Mouse (Mus musculus) brain, embryonic 18.5 days (tissue): Measurements from ENCODE around the gene Drosha.

ENCODE experiments used
- DNase-seq: peaks from one replicate; pipeline ENCODE4 v3.0.0-alpha.2; 2012; ENCODE audit warnings: low read depth, low spot score

Drosha gene

DNA sequence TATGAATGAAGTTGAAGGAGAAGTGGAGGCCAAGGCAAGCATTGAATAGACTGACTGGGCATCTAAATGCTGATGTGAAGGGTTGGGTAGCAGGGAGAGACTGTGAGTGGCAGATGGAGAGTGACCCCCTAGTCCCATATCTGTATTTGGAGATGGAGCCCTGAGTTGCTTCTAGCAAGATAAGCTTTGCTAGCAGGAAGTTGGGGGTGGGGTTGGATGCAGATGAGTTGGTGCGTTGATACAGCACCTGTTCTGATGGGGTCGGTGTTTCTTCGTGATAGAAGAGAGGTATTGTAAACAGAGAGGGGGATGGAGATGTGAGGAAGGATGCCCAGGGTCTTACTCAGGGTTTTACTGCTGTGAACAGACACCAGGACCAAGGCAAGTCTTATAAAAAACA, 5.3 kb downstream of the Drosha start:
- no peak for DNase-seq

DNA sequence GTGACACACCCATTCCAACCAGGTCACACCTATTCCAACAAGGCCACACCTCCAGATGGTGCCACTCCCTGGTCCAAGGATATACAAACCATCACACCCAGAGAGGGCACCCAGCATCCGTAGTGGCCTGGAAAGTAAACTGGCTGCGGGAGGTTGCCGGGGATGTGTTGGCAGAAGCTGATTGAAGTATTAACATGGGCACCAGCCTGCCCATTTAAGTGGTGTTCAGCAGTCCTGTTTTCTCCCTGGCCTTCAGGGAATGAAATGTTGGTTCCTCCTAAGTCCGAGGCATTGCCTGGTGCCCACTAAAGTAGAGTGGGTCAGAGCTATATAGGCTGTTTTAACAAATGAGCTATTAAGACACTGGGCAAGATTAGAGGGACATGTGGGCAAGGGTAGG, 8.0 kb downstream of the Drosha start:
- DNase-seq: no peak

DNA sequence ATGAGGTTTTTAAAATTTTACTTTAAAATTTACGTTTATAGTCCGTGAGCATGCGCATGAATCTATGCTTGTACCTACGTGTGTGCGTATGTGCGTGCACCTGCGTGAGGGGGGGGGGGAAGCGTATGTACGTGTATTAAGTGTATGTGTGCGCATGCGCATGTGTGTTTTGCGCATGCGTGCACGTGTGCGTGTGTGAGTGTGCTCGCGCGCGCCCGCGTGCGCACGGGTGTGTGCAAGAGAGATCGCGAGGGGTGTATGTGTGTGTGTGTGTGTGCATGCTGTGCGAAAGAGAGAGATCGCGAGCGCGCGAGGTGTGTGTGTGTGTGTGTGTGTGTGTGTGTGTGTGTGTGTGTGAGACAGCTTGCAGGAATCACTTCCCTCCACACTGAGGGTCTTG, 8.8 kb downstream of the Drosha start:
- DNase-seq: no peak

DNA sequence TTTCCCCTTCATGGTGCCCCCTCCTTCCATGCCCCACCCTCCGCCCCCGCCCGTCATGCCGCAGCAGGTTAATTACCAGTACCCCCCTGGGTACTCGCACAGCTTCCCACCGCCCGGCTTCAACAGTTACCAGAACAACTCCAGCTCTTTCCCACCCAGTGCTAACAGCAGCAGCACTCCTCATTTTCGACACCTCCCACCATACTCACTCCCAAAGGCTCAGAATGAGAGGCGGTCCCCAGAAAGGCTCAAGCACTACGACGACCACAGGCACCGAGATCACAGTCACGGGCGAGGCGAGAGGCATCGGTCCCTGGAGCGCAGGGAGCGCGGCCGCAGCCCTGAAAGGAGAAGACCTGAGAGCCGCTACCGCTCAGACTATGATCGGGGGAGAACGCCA, 9.6 kb downstream of the Drosha start:
- DNase-seq: no peak

DNA sequence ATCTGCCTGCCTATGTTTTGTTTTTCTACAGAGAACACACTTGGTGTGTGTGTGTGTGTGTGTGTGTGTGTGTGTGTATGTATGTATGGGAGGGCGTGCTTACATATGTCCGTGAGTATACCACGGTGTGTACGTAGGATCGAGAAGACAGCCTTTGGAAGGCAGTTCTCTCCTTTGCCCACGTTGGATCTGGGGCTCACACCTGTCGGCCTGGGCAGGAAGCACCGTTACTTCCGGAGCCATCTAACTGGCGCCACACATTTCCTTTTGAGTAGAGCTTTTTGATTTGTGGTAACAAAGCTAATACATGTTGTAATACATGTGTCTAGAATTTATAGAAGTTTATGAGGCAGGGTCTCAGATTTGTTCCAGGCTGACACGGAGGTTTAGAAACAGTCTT, 16.1 kb downstream of the Drosha start:
- DNase-seq: no peak

DNA sequence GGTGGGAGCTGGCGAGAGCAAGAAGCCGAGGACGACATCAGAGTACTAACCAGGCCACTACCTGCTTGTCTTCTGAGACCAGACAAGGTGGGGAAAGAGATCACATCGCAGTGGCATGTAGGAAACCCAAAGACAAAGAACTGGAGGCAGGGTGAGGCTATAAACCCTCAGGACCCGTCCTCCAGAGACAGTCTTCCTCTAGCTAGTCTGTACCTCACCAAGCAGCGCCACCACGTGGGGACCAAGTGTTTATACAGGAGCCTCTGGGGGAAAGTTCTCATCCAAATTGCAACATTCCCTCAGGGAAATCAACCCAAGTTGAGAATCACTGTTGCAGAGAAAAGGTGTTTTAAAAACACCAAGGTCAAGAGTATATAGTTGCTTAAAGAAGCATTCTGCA, 18.2 kb downstream of the Drosha start:
- no peak for DNase-seq

DNA sequence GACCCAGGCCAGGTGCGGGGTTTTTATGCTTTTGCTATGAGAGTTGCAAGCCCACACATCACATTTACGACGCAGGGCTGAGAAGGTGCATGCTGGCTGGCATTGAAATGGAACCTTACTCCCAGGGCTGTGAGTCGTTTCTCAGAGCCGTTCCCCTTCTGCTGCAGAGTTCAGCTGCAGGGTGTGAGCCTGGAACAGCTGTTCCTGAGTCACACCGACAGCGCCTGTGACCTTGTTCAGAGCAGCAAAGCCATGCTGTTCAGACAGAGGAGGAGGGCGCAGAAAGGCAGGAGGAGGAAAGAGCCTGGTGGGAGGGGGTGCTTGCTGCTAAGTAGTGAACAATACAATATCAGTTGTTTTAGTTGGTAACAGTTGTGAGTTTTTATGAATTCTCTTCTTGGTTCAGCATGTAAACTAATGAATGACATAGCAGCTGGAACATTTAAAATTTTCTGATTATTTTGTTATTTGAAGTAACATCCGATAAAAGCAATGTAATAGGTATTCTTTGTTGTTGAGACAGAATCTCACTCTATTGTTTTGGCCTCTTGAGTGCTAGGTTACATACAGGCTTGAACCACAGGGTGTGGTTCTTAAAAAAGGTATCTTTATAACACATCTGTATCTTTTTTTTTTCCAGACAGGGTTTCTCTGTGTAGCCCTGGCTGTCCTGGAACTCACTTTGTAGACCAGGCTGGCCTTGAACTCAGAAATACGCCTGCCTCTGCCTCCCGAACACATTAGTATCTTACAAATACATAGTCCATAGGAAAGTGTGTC, 23.8 kb downstream of the Drosha start:
- DNase-seq: no peak

DNA sequence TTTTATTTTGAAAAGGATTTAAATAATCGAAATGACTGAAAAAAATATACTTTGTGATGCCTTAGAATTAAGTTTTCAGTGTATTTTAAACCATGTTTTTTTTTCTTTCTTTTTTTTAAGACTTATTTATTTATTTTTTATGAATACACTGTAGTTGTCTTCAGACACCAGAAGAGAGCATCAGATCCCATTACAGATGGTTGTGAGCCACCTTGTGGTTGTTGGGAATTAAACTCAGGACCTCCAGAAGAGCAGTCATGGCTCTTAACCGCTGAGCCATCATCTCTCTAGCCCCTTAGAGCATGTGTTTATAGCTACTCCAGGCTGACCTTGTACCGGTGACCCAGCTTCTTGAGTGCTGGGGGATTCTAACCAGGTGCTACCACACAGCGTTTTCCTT, 24.8 kb downstream of the Drosha start:
- DNase-seq: no peak

DNA sequence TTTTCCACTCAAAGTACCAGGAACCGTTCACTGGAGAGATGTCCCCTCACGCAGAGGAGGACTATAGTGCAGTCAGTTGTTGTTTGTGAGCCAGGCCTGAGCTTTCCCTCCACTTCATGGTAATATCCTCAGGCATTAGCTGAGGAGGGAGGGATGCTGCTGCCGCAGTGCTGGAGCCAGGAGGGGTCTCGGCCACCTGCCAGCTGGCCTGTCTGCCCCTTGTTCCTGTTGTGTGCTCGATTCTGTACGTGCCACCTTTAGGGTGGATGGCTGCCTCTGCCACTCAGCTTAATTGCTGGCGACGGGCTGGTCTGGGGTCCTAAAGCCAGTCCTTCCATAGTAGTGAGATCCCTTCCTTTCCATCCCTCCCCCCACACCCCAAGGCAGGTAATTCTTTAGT, 28.9 kb downstream of the Drosha start:
- no peak for DNase-seq

DNA sequence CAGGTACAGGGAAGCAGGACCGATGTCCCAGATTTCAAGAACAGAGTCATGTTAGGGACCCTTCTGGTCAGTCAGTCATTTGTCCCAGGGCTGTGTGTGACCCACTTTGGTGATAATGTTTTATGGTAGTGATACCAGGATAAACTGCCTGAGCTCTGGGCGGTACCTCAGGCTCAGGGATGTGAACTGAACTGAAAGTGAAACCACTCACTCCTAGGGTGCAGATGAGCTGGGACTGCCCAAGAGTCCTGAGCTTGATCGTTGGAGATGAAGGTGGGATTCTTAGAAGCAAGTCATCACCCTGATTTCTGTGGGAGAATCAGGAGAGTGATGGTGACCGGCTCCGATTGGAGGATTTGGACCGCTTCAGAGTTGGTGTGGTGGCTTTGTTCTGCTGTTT, 32.2 kb downstream of the Drosha start:
- no peak for DNase-seq

DNA sequence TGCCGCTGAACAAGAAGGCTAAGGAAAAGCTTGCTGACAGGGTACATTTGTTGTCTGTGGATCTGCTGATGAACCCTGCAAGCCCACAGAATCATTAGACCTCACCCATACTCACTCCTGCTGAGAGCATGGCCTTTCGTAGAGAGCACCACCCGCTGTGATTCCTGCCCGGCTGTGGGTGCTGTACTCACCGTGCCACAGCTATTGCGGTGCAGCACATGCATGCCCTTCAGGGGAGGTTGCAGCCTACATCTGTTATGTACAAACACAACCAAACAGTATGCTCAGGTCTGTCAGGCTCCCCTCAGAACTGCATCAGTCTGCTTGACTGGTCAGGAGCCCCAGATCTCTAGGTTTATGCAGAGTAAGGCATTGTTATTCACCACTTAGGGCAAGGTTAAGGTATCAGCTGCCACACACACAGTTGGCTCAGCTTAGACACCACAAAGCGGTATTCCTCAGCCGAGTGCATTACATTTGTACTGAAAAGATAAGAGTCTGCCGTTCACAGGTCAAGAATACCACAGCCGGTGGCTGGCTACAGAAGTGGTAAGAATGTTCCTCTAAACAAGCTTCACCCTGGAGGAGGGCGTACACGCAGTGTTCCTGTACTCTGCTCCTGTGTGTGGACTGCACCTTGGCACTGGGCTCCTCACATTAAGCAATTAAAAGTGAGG, 33.4 kb downstream of the Drosha start:
- DNase-seq: no peak

DNA sequence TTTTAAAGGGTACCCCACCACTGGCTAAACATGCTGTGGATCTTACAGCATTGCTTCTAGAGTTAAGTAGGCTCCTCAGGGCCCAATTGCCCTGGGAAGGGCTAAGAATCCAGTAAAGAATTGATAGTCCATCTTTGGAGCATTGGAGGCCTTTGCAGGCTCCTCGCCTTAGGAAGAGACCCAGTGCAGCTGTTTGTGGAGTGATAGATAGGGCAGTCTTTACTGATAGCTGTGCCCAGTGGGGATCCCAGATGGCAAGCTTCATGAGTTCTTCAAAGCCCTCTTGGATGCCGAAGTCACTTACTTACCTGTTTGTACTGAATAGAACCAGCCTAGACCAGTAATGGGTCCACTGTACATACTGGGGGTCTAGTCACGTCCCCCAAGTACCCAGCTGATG, 34.0 kb downstream of the Drosha start:
- no peak for DNase-seq

DNA sequence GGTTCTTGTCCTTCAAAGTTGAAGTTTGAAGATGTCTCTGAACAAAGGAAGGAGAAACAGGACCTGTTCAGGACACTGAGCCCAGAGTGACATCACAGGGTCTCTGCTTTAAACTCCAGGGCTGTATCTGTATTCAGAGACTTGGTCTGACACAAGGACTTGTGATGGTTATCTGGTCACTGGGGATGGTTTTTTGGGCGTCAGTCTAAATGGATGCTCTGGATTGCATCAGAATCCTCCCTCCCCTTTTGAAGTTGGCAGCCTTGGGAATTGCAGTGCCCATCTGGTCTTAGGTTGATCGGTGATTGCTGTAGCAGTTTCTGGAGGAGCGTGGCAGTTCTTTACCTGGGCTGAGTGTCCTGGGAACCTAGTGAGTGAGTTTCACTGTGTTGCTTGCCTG, 37.4 kb downstream of the Drosha start:
- no peak for DNase-seq

DNA sequence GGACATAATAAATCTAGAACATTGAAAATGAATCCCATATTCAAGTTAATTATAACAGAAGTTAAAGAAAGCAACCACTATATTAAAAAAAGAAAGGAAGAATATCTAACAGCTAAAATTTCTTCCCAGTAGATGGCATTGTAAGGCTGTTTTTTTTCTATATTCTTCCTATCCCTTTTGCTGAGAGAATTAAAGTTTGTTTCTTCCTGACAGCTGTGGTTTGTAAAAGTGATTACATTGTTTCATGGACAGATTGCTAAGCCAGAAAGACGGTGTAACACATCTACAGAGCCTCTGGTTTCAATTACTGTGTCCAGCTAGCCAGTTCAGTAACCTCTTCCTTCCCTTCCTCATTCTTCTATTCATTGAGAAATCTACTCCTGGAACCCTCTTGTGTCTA, 39.1 kb downstream of the Drosha start:
- DNase-seq: no peak

DNA sequence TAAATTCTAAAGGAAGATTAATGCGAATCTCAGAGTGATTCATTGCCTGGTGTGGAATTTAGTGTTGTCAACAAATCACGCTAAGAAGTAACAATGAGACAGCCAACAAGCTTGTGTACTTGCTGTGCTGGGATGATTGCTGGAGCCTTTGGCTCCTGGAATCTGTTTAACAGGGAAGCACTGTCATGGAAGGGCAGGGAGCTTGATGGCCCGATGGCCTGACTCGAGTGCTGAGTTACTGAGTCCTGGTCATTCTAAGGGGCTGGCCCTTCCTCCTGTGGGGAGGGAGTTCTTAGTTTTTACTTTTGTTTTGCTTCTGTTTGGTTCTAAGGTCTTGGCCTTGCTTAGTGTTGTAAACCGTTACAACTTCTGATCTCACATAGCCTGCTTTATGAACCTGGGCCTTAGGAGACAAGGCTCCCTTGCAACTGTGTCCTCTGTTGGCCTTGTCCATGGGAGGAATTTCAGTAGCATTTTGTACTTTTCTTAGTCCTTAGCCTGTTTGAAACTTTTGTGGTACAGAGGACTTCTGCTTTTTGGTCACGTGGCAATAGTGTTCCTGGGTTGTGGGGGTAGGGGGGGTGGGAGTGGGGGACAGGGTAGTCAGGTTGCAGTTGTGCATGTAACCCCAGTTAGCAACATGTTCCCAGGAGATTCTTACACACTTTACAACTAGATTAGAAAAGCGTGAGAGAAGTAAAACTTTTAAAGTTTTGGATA, 41.1 kb downstream of the Drosha start:
- no peak for DNase-seq

DNA sequence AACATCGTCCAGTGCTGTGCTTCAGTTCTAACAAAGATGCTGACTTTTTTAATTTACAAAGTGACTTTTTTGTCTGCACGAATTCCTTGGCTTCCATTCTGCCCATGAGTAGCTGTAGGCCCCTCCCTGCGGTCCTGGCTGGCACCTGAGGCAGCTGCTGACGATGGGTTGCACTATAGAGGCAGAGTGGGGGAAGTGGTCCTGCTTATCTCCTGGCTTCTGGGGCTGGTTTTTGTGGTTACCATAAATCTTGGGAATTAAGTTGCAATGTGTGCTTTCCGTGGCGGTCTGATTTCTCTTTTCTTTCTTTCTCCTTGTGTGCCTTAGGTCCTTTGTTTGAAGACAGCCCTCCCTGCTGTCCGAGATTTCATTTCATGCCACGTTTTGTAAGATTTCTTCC, 42.7 kb downstream of the Drosha start:
- DNase-seq: no peak

DNA sequence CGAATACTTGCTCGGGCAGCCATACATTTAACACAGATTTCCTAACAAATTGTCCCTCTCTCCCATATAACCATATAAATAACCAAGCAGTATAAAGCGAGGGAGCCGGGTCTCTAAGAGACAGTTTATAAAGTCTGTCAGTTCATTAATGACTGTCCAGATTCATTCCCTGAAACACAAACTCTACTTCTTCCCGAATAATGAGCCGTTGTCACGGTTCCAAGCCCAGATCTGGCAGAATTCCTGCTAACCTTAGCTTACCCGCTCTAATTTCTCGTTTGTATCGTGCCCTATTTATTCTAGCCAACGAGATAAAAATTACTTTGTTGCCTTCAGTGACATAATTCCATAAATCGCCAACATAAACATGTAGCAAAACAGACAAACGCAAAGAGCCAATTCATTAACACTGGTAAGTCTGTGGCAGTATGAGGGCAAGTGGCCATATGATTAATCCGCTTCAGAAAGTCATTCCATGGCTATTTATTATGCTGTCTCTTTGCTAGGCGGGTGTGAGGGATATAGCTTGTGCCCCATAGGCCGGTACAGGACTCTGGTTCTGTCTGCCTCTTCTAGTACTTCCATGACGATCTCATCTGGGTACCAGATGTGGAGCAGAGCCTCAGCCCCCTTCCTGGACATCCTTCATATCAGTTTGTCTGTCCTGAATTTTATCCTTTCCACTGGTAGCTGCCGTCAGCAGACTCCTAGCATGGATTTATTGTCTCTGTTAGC, 51.0 kb downstream of the Drosha start:
- DNase-seq: no peak

DNA sequence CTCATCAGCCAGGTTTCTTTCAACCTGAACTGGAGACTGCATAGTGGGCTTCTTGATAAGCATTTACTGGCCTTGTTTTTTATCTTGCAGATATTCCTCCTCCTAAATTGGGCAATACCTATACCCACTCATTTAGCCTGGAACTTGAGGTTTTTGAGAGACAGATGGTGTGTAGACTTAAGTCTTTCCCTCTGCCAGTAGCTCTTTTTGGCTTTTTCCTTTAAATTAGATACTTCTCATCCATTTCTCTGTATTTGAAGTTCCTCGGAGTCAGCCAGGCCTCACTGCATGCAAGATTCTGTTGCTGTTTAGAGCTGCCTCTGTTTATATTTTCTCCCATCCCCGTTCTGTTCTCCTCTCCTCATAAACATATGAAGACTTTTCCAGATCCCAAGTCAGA, 51.7 kb downstream of the Drosha start:
- no peak for DNase-seq

DNA sequence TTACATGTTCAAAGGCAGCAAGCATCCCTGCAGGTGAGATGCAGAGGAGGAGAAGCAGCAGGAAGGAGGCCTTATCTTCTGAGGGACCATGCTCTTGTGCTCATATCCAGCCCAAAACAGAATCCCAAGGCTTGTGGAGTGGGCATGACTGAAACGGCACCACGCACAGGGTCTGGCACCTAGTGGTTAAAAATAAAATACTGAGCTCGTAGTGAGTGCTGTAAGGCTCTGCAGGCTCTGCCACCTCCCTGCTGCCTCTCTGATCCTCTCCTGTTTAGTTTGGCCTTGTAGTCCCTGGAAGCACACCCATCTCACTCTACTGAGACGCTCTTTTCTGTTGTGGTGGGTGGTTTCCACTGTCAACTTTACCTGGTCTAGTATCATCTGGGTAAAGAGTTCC, 52.3 kb downstream of the Drosha start:
- no peak for DNase-seq

DNA sequence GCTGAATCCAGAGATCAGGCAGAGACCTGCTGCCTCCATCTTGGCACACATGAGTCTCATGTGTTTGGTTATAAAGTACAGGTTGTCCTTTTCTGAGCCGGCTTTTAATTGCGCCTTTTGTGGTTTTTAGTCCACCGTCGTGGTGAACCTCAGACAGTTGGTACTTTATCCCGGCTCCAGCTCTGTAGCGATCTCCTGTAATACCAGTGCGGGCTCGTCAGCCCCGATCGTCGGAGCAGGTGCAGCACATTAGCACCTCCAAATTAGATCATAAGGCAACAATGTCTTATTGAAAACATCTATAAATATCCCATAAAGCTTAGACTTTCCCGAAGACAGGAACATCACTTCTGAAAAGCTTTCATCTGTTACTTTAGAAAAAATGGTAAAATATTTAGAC, 53.3 kb downstream of the Drosha start:
- DNase-seq: no peak

DNA sequence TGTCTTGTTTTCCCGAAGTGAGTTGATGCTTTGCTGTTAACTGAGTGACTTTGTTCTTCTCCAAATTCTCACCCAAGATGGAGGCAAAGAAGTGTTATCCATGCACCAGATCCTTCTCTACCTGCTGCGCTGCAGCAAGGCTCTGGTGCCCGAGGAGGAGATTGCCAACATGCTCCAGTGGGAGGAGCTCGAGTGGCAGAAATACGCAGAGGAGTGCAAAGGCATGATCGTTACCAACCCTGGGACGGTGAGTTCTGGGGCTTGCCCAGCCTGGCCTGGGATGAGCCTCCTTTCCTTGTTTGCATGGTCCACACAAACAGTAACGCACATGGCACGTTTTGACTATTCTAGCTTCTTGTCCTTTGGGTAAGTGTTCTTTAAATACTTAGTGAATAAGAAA, 54.0 kb downstream of the Drosha start:
- DNase-seq: no peak

DNA sequence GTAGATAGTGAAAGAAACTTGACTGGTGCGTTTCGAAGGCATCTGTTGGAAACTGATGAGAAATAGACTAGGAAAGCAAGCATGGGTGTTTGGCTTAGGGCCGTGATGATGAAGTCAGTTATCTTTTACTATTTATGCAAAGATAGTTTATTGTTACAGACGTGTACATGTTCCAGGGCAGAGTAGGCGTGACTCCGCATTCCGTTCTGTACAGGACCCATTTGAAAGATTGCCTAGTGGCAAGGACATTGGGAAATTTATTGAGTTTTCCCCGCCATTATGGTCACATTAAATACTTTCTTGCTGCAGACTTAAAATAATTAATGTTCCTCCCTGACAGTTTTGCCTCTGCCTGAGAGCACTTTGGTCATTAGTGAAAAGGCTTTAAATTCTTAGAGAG, 55.3 kb downstream of the Drosha start:
- no peak for DNase-seq
